Mouse (Mus musculus): ENCODE measurements at regions not wholly inside any gene's neighbourhood (a gene's known extent, or its start where the extent isn't known, plus 50 kb on each side); places are given as distances from the start of the nearest gene placed in this dataset.

- Histone ChIP-seq H3K36me3 (replicated peaks) (no peaks in the 10 kb centered on the region), H3K27me3 (no peaks in the 10 kb centered on the region), H3K4me2 (no peak overlapping the region), H3K9me3 (replicated peaks) (no peaks in the 10 kb centered on the region), H3K27ac (replicated peaks) (no peak overlapping the region), H3K4me1 (replicated peaks) (no peaks in the 10 kb centered on the region), H3K9ac (no peak overlapping the region), H3K4me3 (replicated peaks) (no peak overlapping the region)
- ATAC-seq (ENCODE audit: insufficient read depth): no peak
- WGBS (ENCODE audit: insufficient replicate concordance): 57% methylated on average over 3 of the region's 3 CpGs
These were observed 141.0 kb upstream of the Mdm1 start for GRCm38 (mm10) chr10:118000591-118000990.

GRCm38 (mm10) chr10:118001501-118001900 is 140.1 kb upstream of the Mdm1 start:
- Histone ChIP-seq H3K4me1 (replicated peaks) (no peaks in the 10 kb centered on the region), H3K27ac (replicated peaks) (no peak overlapping the region), H3K27me3 (no peaks in the 10 kb centered on the region), H3K4me3 (replicated peaks) (no peak overlapping the region), H3K9me3 (replicated peaks) (no peaks in the 10 kb centered on the region), H3K4me2 (no peak overlapping the region), H3K9ac (no peak overlapping the region), H3K36me3 (replicated peaks) (no peaks in the 10 kb centered on the region)
- ATAC-seq (ENCODE audit: insufficient read depth): no peak
- 49% methylated on average over 4 of the region's 4 CpGs for WGBS (ENCODE audit: insufficient replicate concordance)

- no peak overlapping the region for H3K9ac ChIP-seq
- H3K27me3 ChIP-seq: no peaks in the 10 kb centered on the region
- no peaks in the 10 kb centered on the region for H3K36me3 ChIP-seq (replicated peaks)
- 38% methylated on average over 7 of the region's 7 CpGs for WGBS (ENCODE audit: insufficient replicate concordance)
- no peaks in the 10 kb centered on the region for H3K4me1 ChIP-seq (replicated peaks)
- no peak overlapping the region for H3K4me3 ChIP-seq (replicated peaks)
- no peaks in the 10 kb centered on the region for H3K9me3 ChIP-seq (replicated peaks)
- no peak for ATAC-seq (ENCODE audit: insufficient read depth)
- no peak overlapping the region for H3K4me2 ChIP-seq
- no peak overlapping the region for H3K27ac ChIP-seq (replicated peaks)
These were observed 139.6 kb upstream of the Mdm1 start for GRCm38 (mm10) chr10:118001971-118002370.

GRCm38 (mm10) chr10:118002559-118002958 is 139.1 kb upstream of the Mdm1 start:
- Histone ChIP-seq H3K9ac (no peak overlapping the region), H3K4me1 (replicated peaks) (no peaks in the 10 kb centered on the region), H3K27ac (replicated peaks) (no peak overlapping the region), H3K9me3 (replicated peaks) (no peaks in the 10 kb centered on the region), H3K4me2 (no peak overlapping the region), H3K27me3 (no peaks in the 10 kb centered on the region), H3K36me3 (replicated peaks) (no peaks in the 10 kb centered on the region), H3K4me3 (replicated peaks) (no peak overlapping the region)
- ATAC-seq (ENCODE audit: insufficient read depth): no peak
- 62% methylated on average over 4 of the region's 4 CpGs for WGBS (ENCODE audit: insufficient replicate concordance)

- no peak overlapping the region for H3K4me3 ChIP-seq (replicated peaks)
- no peaks in the 10 kb centered on the region for H3K9me3 ChIP-seq (replicated peaks)
- no peak for ATAC-seq (ENCODE audit: insufficient read depth)
- no peak overlapping the region for H3K9ac ChIP-seq
- WGBS (ENCODE audit: insufficient replicate concordance): 64% methylated on average over 10 of the region's 10 CpGs
- no peak overlapping the region for H3K27ac ChIP-seq (replicated peaks)
- H3K4me2 ChIP-seq: no peak overlapping the region
- no peaks in the 10 kb centered on the region for H3K27me3 ChIP-seq
- no peaks in the 10 kb centered on the region for H3K4me1 ChIP-seq (replicated peaks)
- H3K36me3 ChIP-seq (replicated peaks): no peaks in the 10 kb centered on the region
These were observed 138.4 kb upstream of the Mdm1 start for GRCm38 (mm10) chr10:118003179-118003578.

GRCm38 (mm10) chr10:118003739-118004361 is 137.8 kb upstream of the Mdm1 start:
- H3K4me3 ChIP-seq (replicated peaks): no peak overlapping the region
- no peak for ATAC-seq (ENCODE audit: insufficient read depth)
- no peaks in the 10 kb centered on the region for H3K4me1 ChIP-seq (replicated peaks)
- H3K9ac ChIP-seq: no peak overlapping the region
- no peaks in the 10 kb centered on the region for H3K36me3 ChIP-seq (replicated peaks)
- H3K9me3 ChIP-seq (replicated peaks): no peaks in the 10 kb centered on the region
- WGBS (ENCODE audit: insufficient replicate concordance): 56% methylated on average over 16 of the region's 16 CpGs
- H3K27ac ChIP-seq (replicated peaks): no peak overlapping the region
- H3K4me2 ChIP-seq: no peak overlapping the region
- H3K27me3 ChIP-seq: no peaks in the 10 kb centered on the region

GRCm38 (mm10) chr10:118004362-118004958 is 137.2 kb upstream of the Mdm1 start:
- Histone ChIP-seq H3K9ac (no peak overlapping the region), H3K27me3 (no peaks in the 10 kb centered on the region), H3K4me3 (replicated peaks) (no peak overlapping the region), H3K4me1 (replicated peaks) (no peaks in the 10 kb centered on the region), H3K9me3 (replicated peaks) (no peaks in the 10 kb centered on the region), H3K4me2 (no peak overlapping the region), H3K36me3 (replicated peaks) (no peaks in the 10 kb centered on the region), H3K27ac (replicated peaks) (no peak overlapping the region)
- WGBS (ENCODE audit: insufficient replicate concordance): 58% methylated on average over 8 of the region's 8 CpGs
- ATAC-seq (ENCODE audit: insufficient read depth): no peak

- Histone ChIP-seq H3K4me3 (replicated peaks) (no peak overlapping the region), H3K27ac (replicated peaks) (no peak overlapping the region), H3K36me3 (replicated peaks) (no peaks in the 10 kb centered on the region), H3K27me3 (no peaks in the 10 kb centered on the region), H3K9me3 (replicated peaks) (no peaks in the 10 kb centered on the region), H3K9ac (no peak overlapping the region), H3K4me2 (no peak overlapping the region), H3K4me1 (replicated peaks) (no peaks in the 10 kb centered on the region)
- no peak for ATAC-seq (ENCODE audit: insufficient read depth)
- 27% methylated on average over 14 of the region's 14 CpGs for WGBS (ENCODE audit: insufficient replicate concordance)
These were observed 134.6 kb upstream of the Mdm1 start for GRCm38 (mm10) chr10:118006827-118007550.

- no peak overlapping the region for H3K9ac ChIP-seq
- ATAC-seq (ENCODE audit: insufficient read depth): no peak
- no peaks in the 10 kb centered on the region for H3K36me3 ChIP-seq (replicated peaks)
- no peaks in the 10 kb centered on the region for H3K27me3 ChIP-seq
- WGBS (ENCODE audit: insufficient replicate concordance): 65% methylated on average over 7 of the region's 7 CpGs
- no peak overlapping the region for H3K4me2 ChIP-seq
- no peaks in the 10 kb centered on the region for H3K9me3 ChIP-seq (replicated peaks)
- no peak overlapping the region for H3K27ac ChIP-seq (replicated peaks)
- H3K4me1 ChIP-seq (replicated peaks): no peaks in the 10 kb centered on the region
- no peak overlapping the region for H3K4me3 ChIP-seq (replicated peaks)
These were observed 133.8 kb upstream of the Mdm1 start for GRCm38 (mm10) chr10:118007846-118008245.

- Histone ChIP-seq H3K9ac (no peak overlapping the region), H3K27ac (replicated peaks) (no peak overlapping the region), H3K36me3 (replicated peaks) (no peaks in the 10 kb centered on the region), H3K9me3 (replicated peaks) (no peaks in the 10 kb centered on the region), H3K4me1 (replicated peaks) (no peaks in the 10 kb centered on the region), H3K27me3 (no peaks in the 10 kb centered on the region), H3K4me2 (no peak overlapping the region), H3K4me3 (replicated peaks) (no peak overlapping the region)
- ATAC-seq (ENCODE audit: insufficient read depth): no peak
- 51% methylated on average over 10 of the region's 10 CpGs for WGBS (ENCODE audit: insufficient replicate concordance)
These were observed 129.7 kb upstream of the Mdm1 start for GRCm38 (mm10) chr10:118011687-118012567.

- Histone ChIP-seq H3K4me3 (replicated peaks) (no peak overlapping the region), H3K27ac (replicated peaks) (no peak overlapping the region), H3K9me3 (replicated peaks) (no peaks in the 10 kb centered on the region), H3K4me2 (no peak overlapping the region), H3K4me1 (replicated peaks) (no peaks in the 10 kb centered on the region), H3K36me3 (replicated peaks) (no peaks in the 10 kb centered on the region), H3K9ac (no peak overlapping the region), H3K27me3 (no peaks in the 10 kb centered on the region)
- no peak for ATAC-seq (ENCODE audit: insufficient read depth)
- WGBS (ENCODE audit: insufficient replicate concordance): 73% methylated on average over 9 of the region's 9 CpGs
These were observed 112.8 kb upstream of the Mdm1 start for GRCm38 (mm10) chr10:118028831-118029230.

All from liver, embryonic 15.5 days (tissue).